ENCODE assay signal across 9 mouse cellular contexts in genomic region chr10:85182766-85183165, GRCm38 (mm10). TPM values are rescaled to one million over a fixed set of nuclear protein-coding genes. Genes with fewer than 3 reads are reported as not detected.
DNase-seq lines count a peak whose midpoint lies in the region; ATAC-seq and TF ChIP-seq lines count a peak whose summit lies in the region.
"Had no signal": no experiment of that assay in that cellular context is flagged by ENCODE, and none has a peak within 500 bp of the region (broad histone marks: within the 10 kb centered on the region; RNA-seq: fewer than 3 reads in every experiment).

No protein-coding gene starts in this region.

- TF ChIP-seq CTCF in left cerebral cortex, adult 2 months (IDR thresholded peaks at IDR 0.05) = no peak

- H3K9me3 ChIP-seq in forebrain, embryonic 12.5 days = no peaks in the 10 kb centered on the region
- H3K9me3 ChIP-seq in intestine, embryonic 15.5 days = no peaks in the 10 kb centered on the region

- no peak for TF ChIP-seq POLR2A in myocyte (IDR thresholded peaks at IDR 0.05; ENCODE audit: insufficient read length, low read depth)

- WGBS in forebrain, embryonic 12.5 days = 88% methylated on average over 10 of the region's 10 CpGs
- 88% methylated on average over 10 of the region's 10 CpGs for WGBS in intestine, embryonic 15.5 days

- H3K4me3 ChIP-seq in left cerebral cortex, adult 2 months = peak overlapping the region; percentile 87
- H3K4me3 ChIP-seq in forebrain, embryonic 12.5 days (replicated peaks) = peak overlapping the region; percentile 76
- peak overlapping the region; percentile 86; the same call in 1 of the 2 replicates for H3K4me3 ChIP-seq in intestine, embryonic 15.5 days (replicated peaks)
- H3K4me3 ChIP-seq in myocyte = peak overlapping the region; percentile 36

- DNase-seq in left cerebral cortex, adult 2 months (ENCODE audit: extremely low spot score in 1 of 2, low spot score in 2 of 2) = no peak
- DNase-seq in left cerebral cortex, adult 18-20 months (ENCODE audit: low spot score in 2 of 2) = no peak
- DNase-seq in B cell, adult 2 months = no peak
- no peak for DNase-seq in MN1 (ENCODE audit: low spot score)
- DNase-seq in gastrocnemius, adult 18-20 months (ENCODE audit: low spot score) = no peak
- DNase-seq: kidney, adult 18-20 months had no signal

- H3K79me2 ChIP-seq in myocyte (ENCODE audit: control insufficient read depth, insufficient read depth) = peaks cover 7% of the 10 kb centered on the region

- H3K4me2 ChIP-seq in forebrain, embryonic 12.5 days = peak overlapping the region; percentile 89
- peak overlapping the region; percentile 97 for H3K4me2 ChIP-seq in intestine, embryonic 15.5 days (replicated peaks)
- H3K4me2 ChIP-seq in myocyte (ENCODE audit: low read depth) = peak overlapping the region; percentile 97

- no peak overlapping the region for H3ac ChIP-seq in myocyte (ENCODE audit: control insufficient read depth, insufficient read length)

- H3K27ac ChIP-seq in left cerebral cortex, adult 2 months = no peak overlapping the region
- no peak overlapping the region for H3K27ac ChIP-seq in forebrain, embryonic 12.5 days
- no peak overlapping the region for H3K27ac ChIP-seq in intestine, embryonic 15.5 days

- no peaks in the 10 kb centered on the region for H3K36me3 ChIP-seq in forebrain, embryonic 12.5 days (replicated peaks)
- no peaks in the 10 kb centered on the region for H3K36me3 ChIP-seq in intestine, embryonic 15.5 days
- H3K36me3 ChIP-seq in myocyte (ENCODE audit: control insufficient read depth, insufficient read depth) = no peaks in the 10 kb centered on the region

- intact Hi-C loops in left cerebral cortex, adult 2 months (cut with DNase I) = loop anchor here (2.0 kb wide), 2 partner anchors 20 to 28 kb away; no protein-coding TSS in a partner anchor

- ATAC-seq in forebrain, embryonic 12.5 days (ENCODE audit: low FRiP score) = no peak
- ATAC-seq in intestine, embryonic 15.5 days = no peak

- peaks cover 10% of the 10 kb centered on the region for H3K4me1 ChIP-seq in forebrain, embryonic 12.5 days
- H3K4me1 ChIP-seq in intestine, embryonic 15.5 days (replicated peaks) = peaks cover 9% of the 10 kb centered on the region

- H3K9ac ChIP-seq in forebrain, embryonic 12.5 days = peak overlapping the region; percentile 5; the same call in 1 of the 2 replicates
- H3K9ac ChIP-seq in intestine, embryonic 15.5 days = no peak overlapping the region

- H3K27me3 ChIP-seq in forebrain, embryonic 12.5 days = no peaks in the 10 kb centered on the region
- no peaks in the 10 kb centered on the region for H3K27me3 ChIP-seq in intestine, embryonic 15.5 days (replicated peaks)
- no peaks in the 10 kb centered on the region for H3K27me3 ChIP-seq in myocyte (ENCODE audit: control insufficient read depth, insufficient read depth, insufficient read length)

TF ChIP-seq in myocyte, 11 proteins besides CTCF, POLR2A, EP300 and RAD21:
- TF ChIP-seq MAX (IDR thresholded peaks at IDR 0.05; ENCODE audit: low read depth) (no peak), TCF3 (IDR thresholded peaks at IDR 0.05; ENCODE audit: insufficient read length, low read depth) (no peak), REST (IDR thresholded peaks at IDR 0.05; ENCODE audit: insufficient read depth, insufficient read length) (no peak), MYOD1 (IDR thresholded peaks at IDR 0.05; ENCODE audit: control insufficient read depth in 1 of 3, insufficient read length in 2 of 3, low read depth in 2 of 3) (no peak), TCF12 (IDR thresholded peaks at IDR 0.05; ENCODE audit: insufficient read depth, poor library complexity, severe bottlenecking) (no peak), SRF (IDR thresholded peaks at IDR 0.05; ENCODE audit: control insufficient read depth, insufficient read length, low read depth) (no peak), MYOG (IDR thresholded peaks at IDR 0.05; ENCODE audit: control insufficient read depth in 1 of 3, insufficient read depth in 1 of 3, insufficient read length in 2 of 3, low read depth in 2 of 3) (no peak), POLR2AphosphoS2 (IDR thresholded peaks at IDR 0.05; ENCODE audit: insufficient read length, low read depth) (no peak), E2F4 (IDR thresholded peaks at IDR 0.05; ENCODE audit: insufficient read depth) (no peak), USF1 (IDR thresholded peaks at IDR 0.05; ENCODE audit: low read depth) (no peak), CEBPB (IDR thresholded peaks at IDR 0.05; ENCODE audit: insufficient read depth, poor library complexity, severe bottlenecking) (no peak)

RNA-seq across cellular contexts. Expression of gene Cry1, which starts 2.1 kb away (rescaled TPM):
- 10 to 100 TPM; 16.8 to 25.6 TPM for total RNA-seq in left cerebral cortex, adult 2 months (2021)
- total RNA-seq in left cerebral cortex, adult 18-20 months (2021) = 10 to 100 TPM; 23.9 to 33.3 TPM
- polyA plus RNA-seq in forebrain, embryonic 12.5 days (2016; fragmentation: Nextera tagmentation; extraction: Ambion mirVana) = 36.0 and 37.4 TPM in 2 replicates
- 25.6 and 28.1 TPM in 2 replicates for polyA plus RNA-seq in intestine, embryonic 15.5 days (2015; fragmentation: Nextera tagmentation; extraction: Ambion mirVana)
- polyA plus RNA-seq in myocyte (2012; fragmentation: generic; extraction: Trizol) = 6.1 TPM
- 10 to 100 TPM; 10.8 to 16.1 TPM for total RNA-seq in gastrocnemius, adult 18-20 months (2021)

RNA-seq across cellular contexts. Expression of gene Mterf2, which starts 54.9 kb away (rescaled TPM):
- 10 to 100 TPM; 11.9 to 14.4 TPM for total RNA-seq in left cerebral cortex, adult 2 months (2021)
- total RNA-seq in left cerebral cortex, adult 18-20 months (2021) = 10 to 100 TPM; 16.6 to 18.2 TPM
- 26.1 and 30.0 TPM in 2 replicates for polyA plus RNA-seq in forebrain, embryonic 12.5 days (2016; fragmentation: Nextera tagmentation; extraction: Ambion mirVana)
- polyA plus RNA-seq in intestine, embryonic 15.5 days (2015; fragmentation: Nextera tagmentation; extraction: Ambion mirVana) = 17.0 and 17.5 TPM in 2 replicates
- 3.9 TPM for polyA plus RNA-seq in myocyte (2012; fragmentation: generic; extraction: Trizol)
- total RNA-seq in gastrocnemius, adult 18-20 months (2021) = 10 to 100 TPM; 11.4 to 15.0 TPM

Comparison
In these comparisons a context has a peak if more than half of its experiments do, and no peak if none do; other contexts are left out.
1. H3K4me3 ChIP-seq: peak in every context shown above with its lines; median percentile 87 in left cerebral cortex, adult 2 months; 86 in intestine, embryonic 15.5 days; 76 in forebrain, embryonic 12.5 days; 36 in myocyte.